Mouse (Mus musculus) kidney, postnatal 0 days (tissue): ENCODE measurements around the gene Sprr1b. TPM values are rescaled to one million over a fixed set of nuclear protein-coding genes. Genes with fewer than 3 reads are reported as not detected.
A peak's percentile ranks its signal among the peaks of the same experiment; 100 is the strongest.
"Not testable (repeated sequence)": the region's sequence is repeated elsewhere in the genome, so short reads cannot be mapped to it uniquely, and the experiment has no call there.

Source experiments
- ATAC-seq: fragments of 200-750 bp; cut with Nextera tagmentation; replicated peaks from 2 replicates; pipeline ENCODE4 v1.8.0; 2017; ENCODE audit warnings: low read depth, moderate number of reproducible peaks, moderate TSS enrichment, moderate library complexity; ENCODE audit not compliant: low FRiP score
- DNase-seq: peaks from one replicate; pipeline ENCODE4 v3.0.0-alpha.2; 2016; ENCODE audit warnings: low spot score
- H3K27ac ChIP-seq: fragments of 300-500 bp; sonication (generic); 2 replicates; pipeline ENCODE4 v1.5.1; 2014; ENCODE audit warnings: mild to moderate bottlenecking
- H3K27me3 ChIP-seq: fragments of 300-500 bp; sonication (generic); 2 replicates; pipeline ENCODE4 v1.6.1; 2014; ENCODE audit warnings: low read length, mixed read lengths; ENCODE audit not compliant: insufficient read depth
- H3K36me3 ChIP-seq: fragments of 300-500 bp; sonication (generic); 2 replicates; pipeline ENCODE4 v1.6.1; 2014; ENCODE audit warnings: low read length, mixed read lengths; ENCODE audit not compliant: insufficient read depth
- H3K4me1 ChIP-seq: fragments of 300-500 bp; sonication (generic); replicated peaks from 2 replicates; pipeline ENCODE4 v1.6.1; 2014; ENCODE audit warnings: antibody characterized with exemption, low read length, mixed read lengths; ENCODE audit not compliant: insufficient read depth
- H3K4me2 ChIP-seq: fragments of 300-500 bp; sonication (generic); 2 replicates; pipeline ENCODE4 v1.6.1; 2014; ENCODE audit warnings: mild to moderate bottlenecking, low read length, moderate library complexity, mixed read lengths
- H3K4me3 ChIP-seq: fragments of 300-500 bp; sonication (generic); replicated peaks from 2 replicates; pipeline ENCODE4 v1.5.1; 2014; ENCODE audit warnings: low read depth, low read length
- H3K9ac ChIP-seq: fragments of 300-500 bp; sonication (generic); 2 replicates; pipeline ENCODE4 v1.6.1; 2014; ENCODE audit warnings: low read depth, low read length
- H3K9me3 ChIP-seq: fragments of 300-500 bp; sonication (generic); replicated peaks from 2 replicates; pipeline ENCODE4 v1.6.1; 2016; ENCODE audit warnings: low read length, inconsistent platforms, mixed read lengths
- CTCF ChIP-seq: IDR thresholded peaks from 2 replicates; pipeline ENCODE4 v1.5.1; 2016; ENCODE audit warnings: antibody characterized with exemption, low read depth, mild to moderate bottlenecking, moderate library complexity
- WGBS: fragments of 180-500 bp; shearing (Covaris S2); extraction: QIAGEN DNeasy Blood & Tissue Kit; methylation state at CpG from one replicate; pipeline ENCODE4 v1.1.7; 2014; 5-methylcytosine and 5-hydroxymethylcytosine counted together
- polyA plus RNA-seq: library from polyadenylated mRNA; unstranded; fragments of >200 nt; fragmentation: Nextera tagmentation; extraction: Ambion mirVana; gene quantifications from 2 replicates; pipeline ENCODE4 v1.2.1, GENCODE M21; 2015

Gene Sprr1b
- polyA plus RNA-seq = not detected in 2 replicates

DNA sequence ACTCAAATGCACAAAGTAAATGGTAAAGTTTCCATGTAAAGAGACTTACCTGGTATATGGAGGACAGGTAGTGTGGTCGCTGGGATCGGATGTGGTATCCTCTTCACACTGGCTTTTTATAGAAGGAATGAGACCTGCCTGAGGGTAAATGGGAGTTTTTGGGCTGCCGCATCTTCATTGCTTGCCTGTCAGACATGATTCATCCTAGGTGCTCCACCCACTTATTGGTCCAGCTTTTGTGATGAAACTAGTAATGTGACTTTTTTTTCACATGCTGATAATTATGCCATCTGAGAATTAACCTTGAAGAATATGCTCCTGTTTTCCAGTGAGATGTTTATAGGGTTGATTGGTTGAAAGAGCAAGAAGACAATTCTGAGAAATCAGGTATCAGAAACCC is at the start of gene Sprr1b:
Gene Sprr1b, minus strand, starts transcription at position 101 of the 400 bp plus-strand sequence.
- Histone ChIP-seq H3K9ac (no peak within 1 kb of the TSS), H3K4me1 (no peaks in the 10 kb centered on the region), H3K4me2 (no peak within 1 kb of the TSS), H3K27ac (no peak within 1 kb of the TSS), H3K36me3 (no peaks in the 10 kb centered on the region), H3K27me3 (no peaks in the 10 kb centered on the region), H3K9me3 (no peaks in the 10 kb centered on the region), H3K4me3 (no peak within 1 kb of the TSS)
- DNase-seq (no peak), ATAC-seq (no peak)
- no peak for TF ChIP-seq CTCF
- 92% methylated on average over 3 of the region's 3 CpGs for WGBS

DNA sequence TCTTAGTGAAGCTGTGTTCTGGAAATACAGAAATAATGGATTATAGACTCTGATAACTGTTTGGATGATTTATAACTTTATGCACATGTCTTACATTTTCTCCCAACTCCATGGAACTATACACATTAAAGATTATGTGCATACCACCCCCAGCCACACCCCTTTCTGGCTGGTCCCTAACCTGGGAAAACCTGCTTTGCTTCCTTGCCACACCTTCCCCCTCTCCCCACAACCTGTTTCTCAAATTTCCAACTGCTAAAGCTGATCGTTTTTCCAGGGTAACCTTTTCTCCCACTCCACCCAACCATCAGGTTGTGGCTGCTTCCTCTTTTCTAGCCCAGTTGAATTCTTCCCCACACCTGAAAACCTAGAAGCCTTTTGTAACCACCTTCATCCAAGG is 47.7 kb upstream of the Sprr1b start:
- no peaks in the 10 kb centered on the region for H3K9me3 ChIP-seq
- H3K27ac ChIP-seq = no peak overlapping the region
- H3K27me3 ChIP-seq = no peaks in the 10 kb centered on the region
- 21% methylated on average over 1 of the region's 1 CpGs for WGBS
- no peak for ATAC-seq
- H3K4me3 ChIP-seq = no peak overlapping the region
- H3K9ac ChIP-seq = no peak overlapping the region
- H3K36me3 ChIP-seq = no peaks in the 10 kb centered on the region
- H3K4me2 ChIP-seq = no peak overlapping the region
- TF ChIP-seq CTCF = no peak
- H3K4me1 ChIP-seq = no peaks in the 10 kb centered on the region
- no peak for DNase-seq

GRCm38 (mm10) chr3:92485863-92486262 is 47.3 kb upstream of the Sprr1b start, which contains the start of gene Sprr1a:
Gene Sprr1a, minus strand, starts transcription at chr3:92485895.
- Histone ChIP-seq H3K9me3 (no peaks in the 10 kb centered on the region), H3K4me2 (no peak within 1 kb of the TSS), H3K27me3 (no peaks in the 10 kb centered on the region), H3K4me3 (no peak within 1 kb of the TSS), H3K27ac (no peak within 1 kb of the TSS), H3K36me3 (no peaks in the 10 kb centered on the region), H3K4me1 (no peaks in the 10 kb centered on the region), H3K9ac (no peak within 1 kb of the TSS)
- no peak for DNase-seq
- TF ChIP-seq CTCF = no peak
- ATAC-seq = no peak

- H3K27me3 ChIP-seq, H3K9ac ChIP-seq, H3K4me2 ChIP-seq, ATAC-seq, H3K9me3 ChIP-seq, H3K4me3 ChIP-seq, H3K27ac ChIP-seq, H3K36me3 ChIP-seq, H3K4me1 ChIP-seq, DNase-seq: not testable (repeated sequence)
- peak; percentile 49 for TF ChIP-seq CTCF
Measured at GRCm38 (mm10) chr3:92481249-92481648, 42.7 kb upstream of the Sprr1b start.

DNA sequence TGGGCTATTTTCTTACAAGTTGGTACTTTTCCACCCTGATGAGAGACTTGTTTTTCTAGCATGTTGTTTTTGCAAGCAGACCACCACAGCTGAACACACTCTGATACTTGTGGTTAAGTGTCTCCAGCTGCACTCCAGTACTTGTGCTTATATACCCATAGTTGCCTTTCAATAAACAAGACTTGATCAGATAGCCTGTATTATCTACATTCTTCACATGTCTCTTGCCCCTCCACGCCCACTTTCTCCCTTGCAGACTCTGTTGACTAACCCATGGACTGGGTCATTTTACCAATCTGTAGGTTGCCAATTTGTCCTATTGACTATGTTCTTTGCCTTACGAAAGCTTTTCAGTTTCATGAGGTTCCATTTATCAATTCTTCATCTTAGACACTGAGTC is 31.5 kb upstream of the Sprr1b start:
- Histone ChIP-seq H3K9ac (no peak overlapping the region), H3K9me3 (no peaks in the 10 kb centered on the region), H3K4me1 (no peaks in the 10 kb centered on the region), H3K36me3 (no peaks in the 10 kb centered on the region), H3K27ac (no peak overlapping the region), H3K4me3 (no peak overlapping the region), H3K4me2 (no peak overlapping the region), H3K27me3 (no peaks in the 10 kb centered on the region)
- DNase-seq = no peak
- no peak for TF ChIP-seq CTCF
- no peak for ATAC-seq
- WGBS = 79% methylated on average over 2 of the region's 2 CpGs

DNA sequence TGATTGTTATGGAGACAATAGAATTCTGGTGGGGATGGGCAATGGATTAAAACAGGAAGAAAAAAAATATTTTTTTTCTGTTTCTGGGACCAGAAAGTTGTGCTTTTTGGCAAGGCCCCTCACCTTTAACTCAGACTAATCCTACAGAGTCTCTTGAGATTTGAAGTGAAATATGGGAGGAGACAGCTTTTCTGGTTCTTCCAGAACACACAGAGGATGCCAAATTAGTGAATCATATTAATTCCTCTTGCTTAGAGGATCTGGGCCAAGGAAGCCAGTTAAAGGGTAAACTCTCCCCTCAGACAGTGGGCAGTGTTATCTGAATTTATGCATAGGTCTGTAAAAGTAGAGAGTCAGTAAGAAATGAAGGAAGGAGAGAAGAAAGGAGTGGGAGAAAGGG is 28.8 kb upstream of the Sprr1b start:
- Histone ChIP-seq H3K9me3 (no peaks in the 10 kb centered on the region), H3K4me1 (no peaks in the 10 kb centered on the region), H3K27ac (no peak overlapping the region), H3K4me2 (no peak overlapping the region), H3K36me3 (no peaks in the 10 kb centered on the region), H3K4me3 (no peak overlapping the region), H3K9ac (no peak overlapping the region), H3K27me3 (no peaks in the 10 kb centered on the region)
- TF ChIP-seq CTCF = no peak
- ATAC-seq = no peak
- no peak for DNase-seq

GRCm38 (mm10) chr3:92466576-92466975 is 28.0 kb upstream of the Sprr1b start:
- no peak overlapping the region for H3K4me3 ChIP-seq
- no peak overlapping the region for H3K9ac ChIP-seq
- H3K4me1 ChIP-seq = no peaks in the 10 kb centered on the region
- no peak for ATAC-seq
- no peak for TF ChIP-seq CTCF
- DNase-seq = no peak
- no peaks in the 10 kb centered on the region for H3K36me3 ChIP-seq
- no peaks in the 10 kb centered on the region for H3K27me3 ChIP-seq
- no peak overlapping the region for H3K27ac ChIP-seq
- H3K4me2 ChIP-seq = no peak overlapping the region
- H3K9me3 ChIP-seq = no peaks in the 10 kb centered on the region
- 93% methylated on average over 1 of the region's 1 CpGs for WGBS
